In the genomic region with DNA sequence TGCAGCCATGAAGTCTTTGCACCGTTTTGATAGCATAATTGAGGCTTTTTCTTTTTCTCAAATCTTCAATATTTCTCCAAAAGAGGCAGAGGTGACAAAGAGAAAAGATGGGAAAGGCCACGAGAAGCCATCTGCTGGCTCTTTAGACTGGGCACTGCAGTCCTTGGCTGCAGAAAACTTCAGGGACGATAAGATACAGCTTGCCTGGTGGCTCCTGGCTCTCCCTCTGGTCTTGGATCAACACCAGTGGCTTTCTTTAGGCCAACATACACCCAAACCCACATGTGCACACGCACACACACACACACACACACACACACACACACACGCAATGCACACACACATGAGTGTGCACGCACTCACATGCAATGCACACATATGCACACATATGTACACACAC, we compare ENCODE assay signal across 15 mouse cellular contexts.
DNase-seq lines count a peak whose midpoint lies in the region; ATAC-seq lines count a peak whose summit lies in the region.
"Had no signal": no experiment of that assay in that cellular context is flagged by ENCODE, and none has a peak within 500 bp of the region (broad histone marks: within the 10 kb centered on the region; RNA-seq: fewer than 3 reads in every experiment).

No protein-coding gene starts in this region.

- no peak overlapping the region for H3K9ac ChIP-seq in heart, embryonic 11.5 days (ENCODE audit: low read depth, low read length)
- no peak overlapping the region for H3K9ac ChIP-seq in hindbrain, embryonic 15.5 days
- no peak overlapping the region for H3K9ac ChIP-seq in hindbrain, embryonic 12.5 days
- H3K9ac ChIP-seq in neural tube, embryonic 13.5 days = no peak overlapping the region
- H3K9ac ChIP-seq: liver, embryonic 13.5 days; lung, embryonic 15.5 days had no signal

- peak overlapping the region; percentile 77 for H3K27ac ChIP-seq in heart, embryonic 11.5 days (ENCODE audit: low read depth, low read length)
- H3K27ac ChIP-seq in hindbrain, embryonic 15.5 days (replicated peaks) = 0 out of 2 replicates have a peak overlapping the region, but pooled peaks have one; percentile 53
- H3K27ac ChIP-seq in hindbrain, embryonic 12.5 days = no peak overlapping the region
- peak overlapping the region; percentile 59 for H3K27ac ChIP-seq in neural tube, embryonic 13.5 days (replicated peaks)
- H3K27ac ChIP-seq: liver, embryonic 13.5 days; lung, embryonic 15.5 days; macrophage had no signal

- no peak overlapping the region for H3K4me3 ChIP-seq in heart, embryonic 11.5 days (ENCODE audit: low read depth, low read length)
- H3K4me3 ChIP-seq in hindbrain, embryonic 15.5 days = no peak overlapping the region
- H3K4me3 ChIP-seq in hindbrain, embryonic 12.5 days = no peak overlapping the region
- H3K4me3 ChIP-seq in neural tube, embryonic 13.5 days = no peak overlapping the region
- H3K4me3 ChIP-seq: erythroblast, embryonic 14.5 days; liver, embryonic 13.5 days; lung, embryonic 15.5 days had no signal

- no peaks in the 10 kb centered on the region for H3K9me3 ChIP-seq in heart, embryonic 11.5 days (replicated peaks; ENCODE audit: control insufficient read depth, low read length)
- H3K9me3 ChIP-seq in hindbrain, embryonic 15.5 days = no peaks in the 10 kb centered on the region
- no peaks in the 10 kb centered on the region for H3K9me3 ChIP-seq in hindbrain, embryonic 12.5 days (replicated peaks)
- no peaks in the 10 kb centered on the region for H3K9me3 ChIP-seq in neural tube, embryonic 13.5 days
- H3K9me3 ChIP-seq: liver, embryonic 13.5 days; lung, embryonic 15.5 days had no signal

- DNase-seq in cerebellum, adult 9-11 months = peak; percentile 60
- no peak for DNase-seq in heart, adult 9 months (ENCODE audit: low spot score in 2 of 2)
- DNase-seq in neural tube, embryonic 10.5 days (ENCODE audit: extremely low spot score, low spot score) = no peak
- DNase-seq: gastrocnemius, postnatal 25 days; liver, embryonic 13.5 days; thymus, postnatal 25 days had no signal

- no peaks in the 10 kb centered on the region for H3K27me3 ChIP-seq in heart, embryonic 11.5 days (ENCODE audit: control insufficient read depth, insufficient read depth, low read length)
- no peaks in the 10 kb centered on the region for H3K27me3 ChIP-seq in hindbrain, embryonic 15.5 days
- H3K27me3 ChIP-seq in hindbrain, embryonic 12.5 days = no peaks in the 10 kb centered on the region
- no peaks in the 10 kb centered on the region for H3K27me3 ChIP-seq in neural tube, embryonic 13.5 days
- H3K27me3 ChIP-seq: lung, embryonic 15.5 days had no signal

- H3K4me2 ChIP-seq in heart, embryonic 11.5 days = no peak overlapping the region
- no peak overlapping the region for H3K4me2 ChIP-seq in hindbrain, embryonic 15.5 days
- no peak overlapping the region for H3K4me2 ChIP-seq in hindbrain, embryonic 12.5 days (replicated peaks)
- H3K4me2 ChIP-seq in neural tube, embryonic 13.5 days = no peak overlapping the region
- H3K4me2 ChIP-seq: liver, embryonic 13.5 days; lung, embryonic 15.5 days had no signal

- no peak for ATAC-seq in cerebellum, adult (ENCODE audit: insufficient number of reproducible peaks, low FRiP score, low TSS enrichment)
- ATAC-seq in heart, embryonic 11.5 days (replicated peaks; ENCODE audit: insufficient number of reproducible peaks, low FRiP score, low TSS enrichment) = no peak
- ATAC-seq in hindbrain, embryonic 15.5 days (ENCODE audit: low FRiP score, low read depth) = no peak
- ATAC-seq in hindbrain, embryonic 12.5 days (ENCODE audit: low FRiP score) = no peak
- ATAC-seq in neural tube, embryonic 13.5 days (ENCODE audit: low read depth) = no peak
- ATAC-seq: intestine, postnatal 0 days had no signal

- no peaks in the 10 kb centered on the region for H3K36me3 ChIP-seq in heart, embryonic 11.5 days (ENCODE audit: control insufficient read depth, insufficient read depth, low read length)
- H3K36me3 ChIP-seq in hindbrain, embryonic 15.5 days = no peaks in the 10 kb centered on the region
- H3K36me3 ChIP-seq in hindbrain, embryonic 12.5 days = no peaks in the 10 kb centered on the region
- no peaks in the 10 kb centered on the region for H3K36me3 ChIP-seq in neural tube, embryonic 13.5 days
- H3K36me3 ChIP-seq: liver, embryonic 13.5 days; lung, embryonic 15.5 days had no signal

- peaks cover 58% of the 10 kb centered on the region for H3K4me1 ChIP-seq in heart, embryonic 11.5 days (ENCODE audit: control insufficient read depth, insufficient read depth, low read length)
- peaks cover 45% of the 10 kb centered on the region for H3K4me1 ChIP-seq in hindbrain, embryonic 15.5 days (replicated peaks)
- H3K4me1 ChIP-seq in hindbrain, embryonic 12.5 days = peaks cover 42% of the 10 kb centered on the region
- peaks cover 39% of the 10 kb centered on the region for H3K4me1 ChIP-seq in neural tube, embryonic 13.5 days (replicated peaks)
- H3K4me1 ChIP-seq: lung, embryonic 15.5 days had no signal

- whole genome bisulfite sequencing in heart, embryonic 11.5 days (ENCODE audit: insufficient replicate concordance) = 60% methylated on average over 6 of the region's 6 CpGs
- WGBS in hindbrain, embryonic 15.5 days = 64% methylated on average over 6 of the region's 6 CpGs
- WGBS in hindbrain, embryonic 12.5 days = 68% methylated on average over 6 of the region's 6 CpGs
- WGBS in neural tube, embryonic 13.5 days = 58% methylated on average over 6 of the region's 6 CpGs
